Mouse (Mus musculus) C2C12 (cell line): ENCODE measurements at regions not wholly inside any gene's neighbourhood (a gene's known extent, or its start where the extent isn't known, plus 50 kb on each side); places are given as distances from the start of the nearest gene placed in this dataset.

Experiments
- H3K27me3 ChIP-seq: one replicate; pipeline ENCODE4 v1.6.1; 2011; ENCODE audit not compliant: control insufficient read depth, insufficient read depth, insufficient read length
- H3K36me3 ChIP-seq: one replicate; pipeline ENCODE4 v1.6.1; 2011; ENCODE audit not compliant: control insufficient read depth, insufficient read depth
- H3K4me3 ChIP-seq: one replicate; pipeline ENCODE4 v1.5.1; 2011; ENCODE audit warnings: mild to moderate bottlenecking, control low read depth; ENCODE audit not compliant: poor library complexity, insufficient read depth, severe bottlenecking
- H3K79me2 ChIP-seq: one replicate; pipeline ENCODE4 v1.6.1; 2011; ENCODE audit not compliant: control insufficient read depth, insufficient read depth
- H3K79me3 ChIP-seq: one replicate; pipeline ENCODE4 v1.6.1; 2011; ENCODE audit warnings: low read depth, control low read depth
- H3ac ChIP-seq: one replicate; pipeline ENCODE3; 2011; ENCODE audit warnings: low read depth; ENCODE audit not compliant: control insufficient read depth, insufficient read length
- CEBPB ChIP-seq: IDR thresholded peaks from one replicate; pipeline ENCODE4 v1.6.1; 2011; ENCODE audit warnings: low read depth, mild to moderate bottlenecking, control low read depth, moderate library complexity
- CTCF ChIP-seq: IDR thresholded peaks from one replicate; pipeline ENCODE4 v1.5.1; 2011; ENCODE audit not compliant: control insufficient read depth, insufficient read depth, insufficient read length
- FOSL1 ChIP-seq: IDR thresholded peaks from one replicate; pipeline ENCODE4 v1.8.0; 2011; ENCODE audit warnings: mild to moderate bottlenecking, low read length; ENCODE audit not compliant: poor library complexity, insufficient read depth, severe bottlenecking
- MAX ChIP-seq: IDR thresholded peaks from one replicate; pipeline ENCODE4 v1.6.1; 2011; ENCODE audit warnings: mild to moderate bottlenecking, control low read depth
- MYOD1 ChIP-seq: IDR thresholded peaks from one replicate; pipeline ENCODE4 v1.6.1; 2011; ENCODE audit warnings: low read depth; ENCODE audit not compliant: control insufficient read depth, insufficient read length
- MYOG ChIP-seq: IDR thresholded peaks from one replicate; pipeline ENCODE4 v1.6.1; 2011; ENCODE audit not compliant: control insufficient read depth, insufficient read length; ENCODE audit errors: extremely low read depth
- USF1 ChIP-seq: IDR thresholded peaks from one replicate; pipeline ENCODE4 v1.6.1; 2011; ENCODE audit warnings: low read depth, mild to moderate bottlenecking, control low read depth, moderate library complexity

- H3K36me3 ChIP-seq, result no peaks in the 10 kb centered on the region
- no peaks in the 10 kb centered on the region for H3K79me2 ChIP-seq
- H3ac ChIP-seq, result no peak overlapping the region
- H3K27me3 ChIP-seq, result no peaks in the 10 kb centered on the region
- H3K4me3 ChIP-seq, result no peak overlapping the region
- TF ChIP-seq CTCF, result no peak
- no peak for TF ChIP-seq MYOG
- no peak for TF ChIP-seq FOSL1
- TF ChIP-seq USF1, result no peak
- no peak for TF ChIP-seq MAX
- no peak for TF ChIP-seq MYOD1
- TF ChIP-seq CEBPB, result no peak
- no peaks in the 10 kb centered on the region for H3K79me3 ChIP-seq
Observed at GRCm38 (mm10) chr6:110205973-110206372, 439.4 kb upstream of the Grm7 start.

DNA sequence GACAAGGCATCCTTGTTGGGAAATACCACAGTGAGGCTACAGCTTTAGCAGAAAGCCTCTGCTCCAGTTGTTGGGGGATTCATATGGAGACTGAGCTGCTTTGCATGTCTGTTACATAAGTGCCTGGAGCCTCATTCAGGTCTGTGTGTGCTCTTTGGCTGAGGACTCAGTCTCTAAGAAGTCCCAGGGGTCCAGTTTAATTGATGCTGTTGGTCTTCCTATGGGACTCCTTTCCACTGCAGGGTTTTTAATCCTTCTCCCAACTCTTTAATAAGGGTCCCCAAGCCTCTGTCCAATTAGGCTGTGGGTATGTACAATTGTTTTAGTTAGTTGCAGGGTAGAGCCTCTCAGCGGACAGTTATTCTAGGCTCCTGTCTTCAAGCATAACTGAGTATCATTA lies 436.6 kb upstream of the Grm7 start:
- H3K36me3 ChIP-seq, result no peaks in the 10 kb centered on the region
- no peaks in the 10 kb centered on the region for H3K27me3 ChIP-seq
- no peak overlapping the region for H3ac ChIP-seq
- H3K4me3 ChIP-seq, result no peak overlapping the region
- H3K79me3 ChIP-seq, result no peaks in the 10 kb centered on the region
- no peaks in the 10 kb centered on the region for H3K79me2 ChIP-seq
- no peak for TF ChIP-seq CEBPB
- TF ChIP-seq MYOG, result no peak
- no peak for TF ChIP-seq MAX
- no peak for TF ChIP-seq MYOD1
- no peak for TF ChIP-seq USF1

DNA sequence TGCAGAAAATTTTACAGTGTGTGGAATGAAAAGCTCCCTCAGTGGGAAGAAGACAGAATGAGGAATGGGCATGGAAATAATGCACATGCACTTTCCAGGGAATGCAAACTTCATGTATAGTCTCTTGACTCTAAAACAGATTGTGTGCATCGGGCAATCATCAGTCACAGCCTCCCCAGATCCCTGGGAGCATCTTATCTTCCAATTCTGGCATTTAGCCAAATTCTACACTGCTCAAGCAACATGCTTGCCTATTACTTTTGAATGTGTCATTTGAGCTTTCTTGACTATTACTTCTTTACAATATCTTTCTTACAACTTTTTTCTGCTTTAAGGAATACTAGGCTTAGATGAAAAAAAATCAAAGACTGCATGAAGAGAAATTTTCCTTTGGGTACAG lies 397.9 kb upstream of the Grm7 start:
- Histone ChIP-seq H3ac (no peak overlapping the region), H3K79me3 (no peaks in the 10 kb centered on the region), H3K79me2 (no peaks in the 10 kb centered on the region), H3K36me3 (no peaks in the 10 kb centered on the region), H3K27me3 (no peaks in the 10 kb centered on the region), H3K4me3 (no peak overlapping the region)
- no peak for TF ChIP-seq MYOD1
- TF ChIP-seq FOSL1, result no peak
- TF ChIP-seq CEBPB, result no peak
- no peak for TF ChIP-seq CTCF
- TF ChIP-seq MAX, result no peak
- TF ChIP-seq MYOG, result no peak
- no peak for TF ChIP-seq USF1

DNA sequence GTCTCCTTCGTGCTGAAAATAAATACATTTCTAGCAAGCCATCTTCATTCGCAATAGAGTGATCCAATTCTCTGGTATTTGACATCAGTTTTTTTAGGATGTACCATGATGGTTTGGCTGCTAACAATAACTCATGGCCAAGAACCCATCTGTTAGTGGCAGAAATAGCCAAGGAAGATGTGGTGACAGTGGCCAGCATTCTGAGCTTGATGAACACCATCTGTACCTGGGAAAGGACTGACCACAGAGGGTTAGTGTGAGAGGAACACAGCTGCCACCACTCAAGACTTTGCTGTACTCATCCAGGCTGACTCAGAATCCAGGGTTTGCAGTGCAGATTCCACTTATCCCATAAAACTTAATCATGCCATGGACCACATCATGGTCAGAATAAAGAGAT lies 348.8 kb upstream of the Grm7 start:
- no peak overlapping the region for H3ac ChIP-seq
- no peak for TF ChIP-seq MYOG
- TF ChIP-seq CTCF, result no peak
- TF ChIP-seq FOSL1, result no peak
- TF ChIP-seq MAX, result no peak
- TF ChIP-seq USF1, result no peak
- no peak for TF ChIP-seq MYOD1
- TF ChIP-seq CEBPB, result no peak

More for the DNA sequence above, 348.8 kb upstream of the Grm7 start:
- H3K27me3 ChIP-seq, result no peaks in the 10 kb centered on the region
- no peaks in the 10 kb centered on the region for H3K79me2 ChIP-seq
- no peaks in the 10 kb centered on the region for H3K36me3 ChIP-seq
- H3K79me3 ChIP-seq, result no peaks in the 10 kb centered on the region
- H3K4me3 ChIP-seq, result no peak overlapping the region
